Mouse (Mus musculus) thymus, adult 2 months (tissue): ENCODE measurements at regions not wholly inside any gene's neighbourhood (a gene's known extent, or its start where the extent isn't known, plus 50 kb on each side); places are given as distances from the start of the nearest gene placed in this dataset.

Experiments
- CTCF ChIP-seq: fragments of 200-500 bp; IDR thresholded peaks from 2 replicates; pipeline ENCODE4 v1.5.1; 2012; ENCODE audit warnings: mild to moderate bottlenecking, control low read depth, low read length, moderate library complexity, borderline replicate concordance; ENCODE audit not compliant: control insufficient read depth, poor library complexity, insufficient read depth; ENCODE audit errors: extremely low read depth
- POLR2A ChIP-seq: fragments of 200-500 bp; IDR thresholded peaks from 2 replicates; pipeline ENCODE4 v1.6.1; 2012; ENCODE audit warnings: mild to moderate bottlenecking, low read length, control low read depth, moderate library complexity; ENCODE audit not compliant: control insufficient read depth, poor library complexity, insufficient read depth; ENCODE audit errors: extremely low read depth

- TF ChIP-seq POLR2A (no peak), CTCF (no peak)
Observed at GRCm38 (mm10) chr5:120325386-120325910, 106.1 kb upstream of the Lhx5 start.
